In genomic region chr11:32347264-32347606, GRCm38 (mm10) we compare ENCODE assay signal across 8 mouse cellular contexts. TPM values are rescaled to one million over a fixed set of nuclear protein-coding genes. Genes with fewer than 3 reads are reported as not detected.
DNase-seq lines count a peak whose midpoint lies in the region; ATAC-seq and TF ChIP-seq lines count a peak whose summit lies in the region.

No protein-coding gene starts in this region.

- peak overlapping the region; percentile 95 for H3K4me3 ChIP-seq in gastrocnemius, adult 2 months
- peak overlapping the region; percentile 56; the same call in 1 of the 2 replicates for H3K4me3 ChIP-seq in spleen, adult 2 months (ENCODE audit: extremely low read depth, insufficient read depth, insufficient read length)
- peak overlapping the region; percentile 64 for H3K4me3 ChIP-seq in liver, embryonic 12.5 days

- peak overlapping the region; percentile 90 for H3K27ac ChIP-seq in gastrocnemius, adult 2 months
- no peak overlapping the region for H3K27ac ChIP-seq in spleen, adult 2 months (ENCODE audit: insufficient read depth, low read length)
- no peak overlapping the region for H3K27ac ChIP-seq in liver, embryonic 12.5 days

- no peak for TF ChIP-seq POLR2A in spleen, adult 2 months (IDR thresholded peaks at IDR 0.05; ENCODE audit: low read depth, low read length)

- no peaks in the 10 kb centered on the region for H3K9me3 ChIP-seq in liver, embryonic 12.5 days (replicated peaks)

- peaks cover 9% of the 10 kb centered on the region for H3K27me3 ChIP-seq in spleen, adult 2 months (ENCODE audit: control insufficient read depth, insufficient read depth, low read length)
- H3K27me3 ChIP-seq in liver, embryonic 12.5 days (replicated peaks) = peaks cover 55% of the 10 kb centered on the region

- H3K4me1 ChIP-seq in spleen, adult 2 months (ENCODE audit: control insufficient read depth, insufficient read depth, insufficient read length) = peaks cover 2% of the 10 kb centered on the region
- H3K4me1 ChIP-seq in liver, embryonic 12.5 days = peaks cover 38% of the 10 kb centered on the region

- H3K36me3 ChIP-seq in spleen, adult 2 months (ENCODE audit: control insufficient read depth, insufficient read depth, low read length) = no peaks in the 10 kb centered on the region
- H3K36me3 ChIP-seq in liver, embryonic 12.5 days = peaks cover 8% of the 10 kb centered on the region

- 11% methylated on average over 10 of the region's 10 CpGs for WGBS in spleen, adult 2 months
- WGBS in liver, embryonic 12.5 days (ENCODE audit: insufficient replicate concordance) = 2% methylated on average over 10 of the region's 10 CpGs

- intact Hi-C loops in gastrocnemius, adult 2 months (cut with DNase I) = loop anchor here (5.0 kb wide), 1 partner anchor 50 kb away; no protein-coding TSS in a partner anchor

- H3K9ac ChIP-seq in liver, embryonic 12.5 days = peak overlapping the region; percentile 77

- no peak for DNase-seq in gastrocnemius, adult 2 months
- no peak for DNase-seq in gastrocnemius, adult 18-20 months (ENCODE audit: low spot score)
- DNase-seq in spleen, adult 2 months (ENCODE audit: low read depth in 1 of 2, low spot score in 2 of 2) = no peak
- DNase-seq in spleen, postnatal 14 days (ENCODE audit: low spot score in 2 of 2) = no peak
- DNase-seq in natural killer cell, adult 2 months (ENCODE audit: low spot score in 2 of 2) = no peak
- DNase-seq in adrenal gland, postnatal 4 days (ENCODE audit: low spot score in 2 of 2) = no peak
- no peak for DNase-seq in cerebellum, adult 9-11 months

- ATAC-seq in liver, embryonic 12.5 days = peak; percentile 11; the same call in 1 of the 2 replicates

- peak overlapping the region; percentile 90 for H3K4me2 ChIP-seq in liver, embryonic 12.5 days

- no peak for TF ChIP-seq CTCF in gastrocnemius, adult 2 months (IDR thresholded peaks at IDR 0.05)
- no peak for TF ChIP-seq CTCF in spleen, adult 2 months (IDR thresholded peaks at IDR 0.05; ENCODE audit: extremely low read depth, insufficient read depth, insufficient read length, insufficient replicate concordance)

RNA-seq across cellular contexts. Expression of gene Sh3pxd2b, which starts 0.4 kb away (rescaled TPM):
- 1 to 10 TPM; 2.5 to 7.1 TPM for total RNA-seq in gastrocnemius, adult 2 months (2021)
- total RNA-seq in gastrocnemius, adult 18-20 months (2021) = 1 to 10 TPM; 4.2 to 4.6 TPM
- polyA plus RNA-seq in spleen, adult 2 months (2012; rRNA removed) = 2.2 and 2.8 TPM in 2 replicates
- 2.6 and 3.1 TPM in 2 replicates for polyA plus RNA-seq in liver, embryonic 12.5 days (2016; fragmentation: Nextera tagmentation; extraction: Ambion mirVana)
- 10 to 100 TPM; 23.4 to 29.2 TPM for total RNA-seq in adrenal gland, postnatal 4 days (2021)

RNA-seq across cellular contexts. Expression of gene Hbq1a, which starts 47.4 kb away (rescaled TPM):
- total RNA-seq in gastrocnemius, adult 2 months (2021) = not detected
- not detected for total RNA-seq in gastrocnemius, adult 18-20 months (2021)
- 6.4 and 12.1 TPM in 2 replicates for polyA plus RNA-seq in spleen, adult 2 months (2012; rRNA removed)
- 4.2 and 5.2 TPM in 2 replicates for polyA plus RNA-seq in liver, embryonic 12.5 days (2016; fragmentation: Nextera tagmentation; extraction: Ambion mirVana)
- total RNA-seq in adrenal gland, postnatal 4 days (2021) = 1 to 10 TPM in 1 of 2 experiments, not detected in 1; 1.5 TPM

RNA-seq across cellular contexts. Expression of gene Hba-a2, which starts 50.9 kb away (rescaled TPM):
- total RNA-seq in gastrocnemius, adult 2 months (2021) = 100 to 1,000 TPM; 153 to 208 TPM
- total RNA-seq in gastrocnemius, adult 18-20 months (2021) = 100 to 1,000 TPM; 266 to 304 TPM
- 85,032 and 127,038 TPM in 2 replicates for polyA plus RNA-seq in spleen, adult 2 months (2012; rRNA removed)
- 121,851 and 123,321 TPM in 2 replicates for polyA plus RNA-seq in liver, embryonic 12.5 days (2016; fragmentation: Nextera tagmentation; extraction: Ambion mirVana)
- total RNA-seq in adrenal gland, postnatal 4 days (2021) = 1,000 to 10,000 TPM; 3,034 to 3,470 TPM

Comparison
In these comparisons a context has a peak if more than half of its experiments do, and no peak if none do; other contexts are left out.
1. RNA of gene Hba-a2, which starts 50.9 kb away (total RNA-seq): 3,034 to 3,470 TPM in adrenal gland, postnatal 4 days; 266 to 304 TPM in gastrocnemius, adult 18-20 months and 153 to 208 TPM in gastrocnemius, adult 2 months; every median in the first group is over 4 times any median in the second.
2. Peak in every context shown above with its lines, with median percentiles within 50 percentile points of each other: H3K4me3 ChIP-seq.